Mouse (Mus musculus): ENCODE results near the gene Sec22c.
A peak's percentile ranks its signal among the peaks of the same experiment; 100 is the strongest.

Gene Sec22c

GRCm38 (mm10) chr9:121656322-121656721 lies 49.0 kb downstream of the Sec22c start:
- Histone ChIP-seq H3K36me3 (ENCODE audit: insufficient read depth, low read length) (no peaks in the 10 kb centered on the region), H3K4me1 (replicated peaks; ENCODE audit: low read depth, low read length) (no peaks in the 10 kb centered on the region), H3K27me3 (ENCODE audit: insufficient read depth, low read length) (peaks cover 63% of the 10 kb centered on the region), H3K9me3 (ENCODE audit: low read length) (no peaks in the 10 kb centered on the region), H3K4me3 (replicated peaks; ENCODE audit: low read length) (no peak overlapping the region)
- TF ChIP-seq POU5F1 (IDR thresholded peaks at IDR 0.05; ENCODE audit: borderline replicate concordance, low read length) = no peak
- no peak for TF ChIP-seq CTCF (conservative IDR thresholded peaks at IDR 0.05; ENCODE audit: low read length)
- TF ChIP-seq NANOG (IDR thresholded peaks at IDR 0.05; ENCODE audit: borderline replicate concordance, low read length) = no peak

- H3K36me3 ChIP-seq (ENCODE audit: insufficient read depth, low read length) = no peaks in the 10 kb centered on the region
- no peaks in the 10 kb centered on the region for H3K9me3 ChIP-seq (ENCODE audit: low read length)
- H3K4me1 ChIP-seq (replicated peaks; ENCODE audit: low read depth, low read length) = no peaks in the 10 kb centered on the region
- TF ChIP-seq NANOG (IDR thresholded peaks at IDR 0.05; ENCODE audit: borderline replicate concordance, low read length) (no peak), POU5F1 (IDR thresholded peaks at IDR 0.05; ENCODE audit: borderline replicate concordance, low read length) (no peak), CTCF (conservative IDR thresholded peaks at IDR 0.05; ENCODE audit: low read length) (no peak)
- H3K27me3 ChIP-seq (ENCODE audit: insufficient read depth, low read length) = peaks cover 52% of the 10 kb centered on the region
- H3K4me3 ChIP-seq (replicated peaks; ENCODE audit: low read length) = no peak overlapping the region
These were observed 51.6 kb downstream of the Sec22c start for GRCm38 (mm10) chr9:121653668-121654067.

GRCm38 (mm10) chr9:121647026-121647425 lies 58.3 kb downstream of the Sec22c start:
- no peak for TF ChIP-seq CTCF (conservative IDR thresholded peaks at IDR 0.05; ENCODE audit: low read length)
- TF ChIP-seq NANOG (IDR thresholded peaks at IDR 0.05; ENCODE audit: borderline replicate concordance, low read length) = no peak
- no peak for TF ChIP-seq POU5F1 (IDR thresholded peaks at IDR 0.05; ENCODE audit: borderline replicate concordance, low read length)
- Histone ChIP-seq H3K27me3 (ENCODE audit: insufficient read depth, low read length) (peaks cover 71% of the 10 kb centered on the region), H3K36me3 (ENCODE audit: insufficient read depth, low read length) (no peaks in the 10 kb centered on the region), H3K9me3 (ENCODE audit: low read length) (no peaks in the 10 kb centered on the region), H3K4me1 (replicated peaks; ENCODE audit: low read depth, low read length) (peaks cover 10% of the 10 kb centered on the region), H3K4me3 (replicated peaks; ENCODE audit: low read length) (no peak overlapping the region)

- Histone ChIP-seq H3K27me3 (ENCODE audit: insufficient read depth, low read length) (peaks cover 80% of the 10 kb centered on the region), H3K36me3 (ENCODE audit: insufficient read depth, low read length) (no peaks in the 10 kb centered on the region), H3K4me3 (replicated peaks; ENCODE audit: low read length) (no peak overlapping the region), H3K4me1 (replicated peaks; ENCODE audit: low read depth, low read length) (peaks cover 22% of the 10 kb centered on the region), H3K9me3 (ENCODE audit: low read length) (peaks cover 15% of the 10 kb centered on the region)
- TF ChIP-seq POU5F1 (IDR thresholded peaks at IDR 0.05; ENCODE audit: borderline replicate concordance, low read length) (no peak), CTCF (conservative IDR thresholded peaks at IDR 0.05; ENCODE audit: low read length) (no peak), NANOG (IDR thresholded peaks at IDR 0.05; ENCODE audit: borderline replicate concordance, low read length) (no peak)
These were observed 60.4 kb downstream of the Sec22c start for GRCm38 (mm10) chr9:121644855-121645254.

GRCm38 (mm10) chr9:121642401-121643181 lies 62.7 kb downstream of the Sec22c start, which contains the start of gene Vipr1:
Vipr1 (plus strand) TSS chr9:121642716.
- peaks cover 15% of the 10 kb centered on the region for H3K9me3 ChIP-seq (ENCODE audit: low read length)
- peak within 1 kb of the TSS; percentile 88 for H3K4me3 ChIP-seq (replicated peaks; ENCODE audit: low read length)
- H3K36me3 ChIP-seq (ENCODE audit: insufficient read depth, low read length) = no peaks in the 10 kb centered on the region
- H3K4me1 ChIP-seq (replicated peaks; ENCODE audit: low read depth, low read length) = peaks cover 25% of the 10 kb centered on the region
- TF ChIP-seq CTCF (conservative IDR thresholded peaks at IDR 0.05; ENCODE audit: low read length) = no peak
- TF ChIP-seq POU5F1 (IDR thresholded peaks at IDR 0.05; ENCODE audit: borderline replicate concordance, low read length) = no peak
- peaks cover 97% of the 10 kb centered on the region for H3K27me3 ChIP-seq (ENCODE audit: insufficient read depth, low read length)

GRCm38 (mm10) chr9:121642001-121642400 lies 63.3 kb downstream of the Sec22c start, which contains the start of gene Lyzl4:
Lyzl4 (minus strand) TSS chr9:121642096.
- H3K36me3 ChIP-seq (ENCODE audit: insufficient read depth, low read length) = no peaks in the 10 kb centered on the region
- TF ChIP-seq CTCF (conservative IDR thresholded peaks at IDR 0.05; ENCODE audit: low read length) (no peak), NANOG (IDR thresholded peaks at IDR 0.05; ENCODE audit: borderline replicate concordance, low read length) (no peak), POU5F1 (IDR thresholded peaks at IDR 0.05; ENCODE audit: borderline replicate concordance, low read length) (no peak)
- peaks cover 25% of the 10 kb centered on the region for H3K4me1 ChIP-seq (replicated peaks; ENCODE audit: low read depth, low read length)
- peaks cover 15% of the 10 kb centered on the region for H3K9me3 ChIP-seq (ENCODE audit: low read length)
- H3K27me3 ChIP-seq (ENCODE audit: insufficient read depth, low read length) = peaks cover 95% of the 10 kb centered on the region
- H3K4me3 ChIP-seq (replicated peaks; ENCODE audit: low read length) = peak within 1 kb of the TSS; percentile 88

- peaks cover 96% of the 10 kb centered on the region for H3K27me3 ChIP-seq (ENCODE audit: insufficient read depth, low read length)
- TF ChIP-seq CTCF (conservative IDR thresholded peaks at IDR 0.05; ENCODE audit: low read length) (no peak), POU5F1 (IDR thresholded peaks at IDR 0.05; ENCODE audit: borderline replicate concordance, low read length) (no peak), NANOG (IDR thresholded peaks at IDR 0.05; ENCODE audit: borderline replicate concordance, low read length) (no peak)
- H3K4me1 ChIP-seq (replicated peaks; ENCODE audit: low read depth, low read length) = peaks cover 25% of the 10 kb centered on the region
- peaks cover 15% of the 10 kb centered on the region for H3K9me3 ChIP-seq (ENCODE audit: low read length)
- peak overlapping the region; percentile 88 for H3K4me3 ChIP-seq (replicated peaks; ENCODE audit: low read length)
- H3K36me3 ChIP-seq (ENCODE audit: insufficient read depth, low read length) = no peaks in the 10 kb centered on the region
These were observed 63.9 kb downstream of the Sec22c start for GRCm38 (mm10) chr9:121641235-121641915.

GRCm38 (mm10) chr9:121639790-121640189 lies 65.5 kb downstream of the Sec22c start:
- TF ChIP-seq NANOG (IDR thresholded peaks at IDR 0.05; ENCODE audit: borderline replicate concordance, low read length) (no peak), CTCF (conservative IDR thresholded peaks at IDR 0.05; ENCODE audit: low read length) (no peak), POU5F1 (IDR thresholded peaks at IDR 0.05; ENCODE audit: borderline replicate concordance, low read length) (no peak)
- Histone ChIP-seq H3K9me3 (ENCODE audit: low read length) (peaks cover 15% of the 10 kb centered on the region), H3K27me3 (ENCODE audit: insufficient read depth, low read length) (peaks cover 93% of the 10 kb centered on the region), H3K36me3 (ENCODE audit: insufficient read depth, low read length) (no peaks in the 10 kb centered on the region), H3K4me3 (replicated peaks; ENCODE audit: low read length) (no peak overlapping the region), H3K4me1 (replicated peaks; ENCODE audit: low read depth, low read length) (peaks cover 25% of the 10 kb centered on the region)
